Mouse (Mus musculus) activated CD4-positive, CD25-positive, alpha-beta regulatory T cell, adult 4 months (primary cell): ENCODE results near the gene Dnajb3. TPM values are rescaled to one million over a fixed set of nuclear protein-coding genes. Genes with fewer than 3 reads are reported as not detected.

Experiments used
- polyA plus RNA-seq, 2 experiments: library from polyadenylated mRNA; unstranded; fragments of 100-300 nt; shearing (Covaris generic); gene quantifications; one replicate each; pipeline ENCODE4 v1.2.1; 2017

Dnajb3 gene
- polyA plus RNA-seq, 2 experiments from 2014 or later: 0.48 to 0.63 TPM

Other genes starting within 250 kb of the Dnajb3 start
- gene Usp40, start 197.2 kb downstream of the Dnajb3 start, polyA plus RNA-seq: 10 to 100 TPM; 17.2 to 20.1 TPM
- gene Ugt1a10, start 150.4 kb downstream of the Dnajb3 start, polyA plus RNA-seq: not detected
- under 1 TPM in 1 of 2 experiments, not detected in 1; 0.25 TPM for gene Ugt1a9, start 135.0 kb downstream of the Dnajb3 start, polyA plus RNA-seq
- not detected for gene Ugt1a8, start 118.0 kb downstream of the Dnajb3 start, polyA plus RNA-seq
- gene Ugt1a7c, start 110.7 kb downstream of the Dnajb3 start, polyA plus RNA-seq: under 1 TPM; 0.17 to 0.45 TPM
- gene Ugt1a6b, start 102.5 kb downstream of the Dnajb3 start, polyA plus RNA-seq: not detected
- 1 to 10 TPM in 1 of 2 experiments, under 1 TPM in 1; 0.86 to 1.4 TPM for gene Ugt1a6a, start 71.0 kb downstream of the Dnajb3 start, polyA plus RNA-seq
- not detected for gene Ugt1a5, start 39.8 kb downstream of the Dnajb3 start, polyA plus RNA-seq
- not detected for gene Ugt1a2, start 5.2 kb downstream of the Dnajb3 start, polyA plus RNA-seq
- gene Ugt1a1, start 6.2 kb upstream of the Dnajb3 start, polyA plus RNA-seq: not detected
- 1 to 10 TPM; 1.4 to 2.5 TPM for gene Mroh2a, start 21.2 kb upstream of the Dnajb3 start, polyA plus RNA-seq
- gene Hjurp, start 71.9 kb upstream of the Dnajb3 start, polyA plus RNA-seq: 10 to 100 TPM; 38.2 to 70.5 TPM
- not detected for gene Trpm8, start 71.9 kb upstream of the Dnajb3 start, polyA plus RNA-seq
- gene Spp2, start 201.2 kb upstream of the Dnajb3 start, polyA plus RNA-seq: not detected